Mouse (Mus musculus) intestine, postnatal 0 days (tissue): ENCODE measurements around the gene Gm5269. TPM values are rescaled to one million over a fixed set of nuclear protein-coding genes. Genes with fewer than 3 reads are reported as not detected.

Source experiments
- ATAC-seq: fragments of 200-750 bp; cut with Nextera tagmentation; 2 replicates; pipeline ENCODE4 v1.8.0; 2017; ENCODE audit warnings: mild to moderate bottlenecking, moderate TSS enrichment, moderate library complexity
- H3K27ac ChIP-seq: fragments of 300-500 bp; sonication (generic); 2 replicates; pipeline ENCODE4 v1.5.1; 2014; ENCODE audit warnings: mild to moderate bottlenecking, low read depth, low read length, moderate library complexity
- H3K27me3 ChIP-seq: fragments of 300-500 bp; sonication (generic); replicated peaks from 2 replicates; pipeline ENCODE4 v1.6.1; 2014; ENCODE audit warnings: low read length, mixed read lengths; ENCODE audit not compliant: control insufficient read depth, insufficient read depth
- H3K36me3 ChIP-seq: fragments of 300-500 bp; sonication (generic); 2 replicates; pipeline ENCODE4 v1.6.1; 2014; ENCODE audit warnings: mild to moderate bottlenecking, moderate library complexity; ENCODE audit not compliant: control insufficient read depth, insufficient read depth
- H3K4me1 ChIP-seq: fragments of 300-500 bp; sonication (generic); replicated peaks from 2 replicates; pipeline ENCODE4 v1.6.1; 2014; ENCODE audit warnings: antibody characterized with exemption, low read length, mixed read lengths; ENCODE audit not compliant: control insufficient read depth, insufficient read depth
- H3K4me2 ChIP-seq: fragments of 300-500 bp; sonication (generic); replicated peaks from 2 replicates; pipeline ENCODE4 v1.6.1; 2014; ENCODE audit warnings: low read depth, mild to moderate bottlenecking, moderate library complexity
- H3K4me3 ChIP-seq: fragments of 300-500 bp; sonication (generic); 2 replicates; pipeline ENCODE4 v1.5.1; 2014; ENCODE audit warnings: low read depth, low read length
- H3K9ac ChIP-seq: fragments of 300-500 bp; sonication (generic); 2 replicates; pipeline ENCODE4 v1.6.1; 2014; ENCODE audit warnings: mild to moderate bottlenecking, low read depth, low read length
- H3K9me3 ChIP-seq: fragments of 300-500 bp; sonication (generic); 2 replicates; pipeline ENCODE4 v1.6.1; 2016; ENCODE audit warnings: mixed run types; ENCODE audit not compliant: control insufficient read depth
- CTCF ChIP-seq: sonication (generic); IDR thresholded peaks from 2 replicates; pipeline ENCODE4 v1.5.1; 2016; ENCODE audit warnings: low read depth, mild to moderate bottlenecking, control low read depth, antibody characterized with exemption, moderate library complexity
- WGBS: fragments of 180-500 bp; shearing (Covaris S2); extraction: QIAGEN DNeasy Blood & Tissue Kit; methylation state at CpG from one replicate; pipeline ENCODE4 v1.1.7; 2014; 5-methylcytosine and 5-hydroxymethylcytosine counted together
- polyA plus RNA-seq: library from polyadenylated mRNA; unstranded; fragments of >200 nt; fragmentation: Nextera tagmentation; extraction: Ambion mirVana; gene quantifications from 2 replicates; pipeline ENCODE4 v1.2.1, GENCODE M21; 2015

Gene Gm5269
- polyA plus RNA-seq, 1 experiment from 2014 or later, result not detected

GRCm38 (mm10) chr1:45865316-45865715, 24.8 kb downstream of the Gm5269 start:
- Histone ChIP-seq H3K36me3 (no peaks in the 10 kb centered on the region), H3K27me3 (no peaks in the 10 kb centered on the region), H3K4me2 (no peak overlapping the region), H3K27ac (no peak overlapping the region), H3K9me3 (no peaks in the 10 kb centered on the region; the same call in 1 of the 2 replicates), H3K9ac (no peak overlapping the region), H3K4me1 (no peaks in the 10 kb centered on the region; the same call in 1 of the 2 replicates), H3K4me3 (no peak overlapping the region)
- no peak for TF ChIP-seq CTCF
- ATAC-seq, result no peak
- WGBS, result 44% methylated on average over 1 of the region's 1 CpGs

GRCm38 (mm10) chr1:45864564-45865014, 25.5 kb downstream of the Gm5269 start:
- H3K4me1 ChIP-seq, result no peaks in the 10 kb centered on the region; the same call in 1 of the 2 replicates
- no peaks in the 10 kb centered on the region for H3K27me3 ChIP-seq
- no peak for ATAC-seq
- no peak overlapping the region for H3K27ac ChIP-seq
- no peak overlapping the region for H3K4me3 ChIP-seq
- no peaks in the 10 kb centered on the region; the same call in 1 of the 2 replicates for H3K9me3 ChIP-seq
- H3K4me2 ChIP-seq, result no peak overlapping the region
- H3K9ac ChIP-seq, result no peak overlapping the region
- no peak for TF ChIP-seq CTCF
- H3K36me3 ChIP-seq, result no peaks in the 10 kb centered on the region
- 53% methylated on average over 4 of the region's 4 CpGs for WGBS

- Histone ChIP-seq H3K4me1 (no peaks in the 10 kb centered on the region; the same call in 1 of the 2 replicates), H3K9me3 (no peaks in the 10 kb centered on the region; the same call in 1 of the 2 replicates), H3K27ac (no peak overlapping the region), H3K4me2 (no peak overlapping the region), H3K27me3 (no peaks in the 10 kb centered on the region), H3K4me3 (no peak overlapping the region), H3K9ac (no peak overlapping the region), H3K36me3 (no peaks in the 10 kb centered on the region)
- no peak for TF ChIP-seq CTCF
- WGBS, result 94% methylated on average over 3 of the region's 3 CpGs
- no peak for ATAC-seq
Measured at GRCm38 (mm10) chr1:45863641-45864040, 26.4 kb downstream of the Gm5269 start.

- no peak for ATAC-seq
- H3K9ac ChIP-seq, result no peak overlapping the region
- H3K27me3 ChIP-seq, result no peaks in the 10 kb centered on the region
- no peak overlapping the region for H3K27ac ChIP-seq
- no peak for TF ChIP-seq CTCF
- H3K9me3 ChIP-seq, result no peaks in the 10 kb centered on the region; the same call in 1 of the 2 replicates
- H3K36me3 ChIP-seq, result no peaks in the 10 kb centered on the region
- H3K4me3 ChIP-seq, result no peak overlapping the region
- no peaks in the 10 kb centered on the region; the same call in 1 of the 2 replicates for H3K4me1 ChIP-seq
- H3K4me2 ChIP-seq, result no peak overlapping the region
Measured at GRCm38 (mm10) chr1:45861162-45861561, 28.9 kb downstream of the Gm5269 start.

GRCm38 (mm10) chr1:45860349-45860748, 29.7 kb downstream of the Gm5269 start:
- Histone ChIP-seq H3K4me3 (no peak overlapping the region), H3K9ac (no peak overlapping the region; the same call in 1 of the 2 replicates), H3K4me1 (no peaks in the 10 kb centered on the region), H3K27me3 (no peaks in the 10 kb centered on the region), H3K27ac (no peak overlapping the region), H3K9me3 (no peaks in the 10 kb centered on the region; the same call in 1 of the 2 replicates), H3K4me2 (peak overlapping the region; percentile 25), H3K36me3 (no peaks in the 10 kb centered on the region)
- 15% methylated on average over 5 of the region's 5 CpGs for WGBS
- 0 out of 2 replicates have a peak, but pooled peaks have one; percentile 43 for ATAC-seq
- TF ChIP-seq CTCF, result no peak

GRCm38 (mm10) chr1:45858038-45858437, 32.0 kb downstream of the Gm5269 start:
- ATAC-seq, result no peak
- no peak for TF ChIP-seq CTCF
- no peaks in the 10 kb centered on the region for H3K27me3 ChIP-seq
- H3K4me3 ChIP-seq, result no peak overlapping the region
- no peak overlapping the region for H3K27ac ChIP-seq
- H3K4me1 ChIP-seq, result no peaks in the 10 kb centered on the region
- no peak overlapping the region for H3K4me2 ChIP-seq
- no peaks in the 10 kb centered on the region for H3K36me3 ChIP-seq
- H3K9me3 ChIP-seq, result no peaks in the 10 kb centered on the region; the same call in 1 of the 2 replicates
- H3K9ac ChIP-seq, result no peak overlapping the region
- 69% methylated on average over 1 of the region's 1 CpGs for WGBS
